Mouse (Mus musculus): ENCODE measurements around the gene Slc9a1. TPM values are rescaled to one million over a fixed set of nuclear protein-coding genes. Genes with fewer than 3 reads are reported as not detected.

Gene Slc9a1
- total RNA-seq, 2 experiments from 2014 or later: 24.1 to 24.4 TPM

- no peak for DNase-seq (ENCODE audit: low spot score in 2 of 2)
These were observed 63.2 kb downstream of the Slc9a1 start for GRCm38 (mm10) chr4:133432560-133433171.

GRCm38 (mm10) chr4:133435921-133436320, 66.4 kb downstream of the Slc9a1 start:
- no peak for DNase-seq (ENCODE audit: low spot score in 2 of 2)

GRCm38 (mm10) chr4:133439460-133440376, 70.2 kb downstream of the Slc9a1 start:
- DNase-seq (ENCODE audit: low spot score in 2 of 2): no peak

GRCm38 (mm10) chr4:133440377-133440795, 70.9 kb downstream of the Slc9a1 start:
- no peak for DNase-seq (ENCODE audit: low spot score in 2 of 2)

DNA sequence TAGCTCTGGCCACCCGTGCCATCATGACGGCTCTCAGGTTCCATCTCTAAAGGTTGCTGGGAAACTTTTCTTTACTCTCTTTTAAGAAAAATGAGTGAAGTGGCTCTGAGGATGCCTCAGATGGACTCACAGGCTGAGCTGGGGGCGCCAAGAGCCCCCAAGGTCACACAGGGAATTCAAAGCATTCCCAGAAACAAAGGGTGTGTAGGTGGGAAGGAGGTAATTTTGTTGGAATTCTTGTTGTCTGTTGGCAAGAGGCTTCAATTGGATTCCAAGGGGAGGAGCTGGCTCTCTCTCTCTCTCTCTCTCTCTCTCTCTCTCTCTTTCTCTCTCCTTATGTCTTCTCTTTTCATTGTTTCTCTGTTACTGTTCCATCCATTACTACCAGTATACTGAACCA, 72.7 kb downstream of the Slc9a1 start:
- no peak for DNase-seq (ENCODE audit: low spot score in 2 of 2)

- no peak for DNase-seq (ENCODE audit: low spot score in 2 of 2)
These were observed 73.6 kb downstream of the Slc9a1 start for GRCm38 (mm10) chr4:133443085-133443484.

- no peak for DNase-seq (ENCODE audit: low spot score in 2 of 2)
These were observed 76.2 kb downstream of the Slc9a1 start for GRCm38 (mm10) chr4:133445727-133446126.

DNA sequence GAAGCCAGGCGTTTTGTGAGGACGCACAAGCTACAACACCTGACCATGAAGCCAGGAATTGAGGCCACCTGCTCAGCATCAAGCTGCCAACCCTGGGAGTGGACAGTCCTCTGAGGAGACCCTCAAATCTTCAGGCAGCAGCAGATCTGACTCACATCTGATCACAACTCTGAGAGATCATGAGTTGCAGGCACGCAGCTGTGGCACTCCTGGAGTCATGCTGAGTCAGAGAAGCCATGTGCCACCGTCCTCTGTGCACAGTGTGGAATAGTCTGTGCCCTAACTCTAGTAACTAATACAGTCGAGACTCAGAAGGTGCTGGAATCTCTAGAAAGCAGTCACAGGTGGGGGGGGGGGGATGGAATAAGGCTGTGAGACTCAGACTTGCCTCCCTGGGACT, 77.9 kb downstream of the Slc9a1 start:
- no peak for DNase-seq (ENCODE audit: low spot score in 2 of 2)

GRCm38 (mm10) chr4:133447967-133448366, 78.5 kb downstream of the Slc9a1 start:
- DNase-seq (ENCODE audit: low spot score in 2 of 2): no peak

DNA sequence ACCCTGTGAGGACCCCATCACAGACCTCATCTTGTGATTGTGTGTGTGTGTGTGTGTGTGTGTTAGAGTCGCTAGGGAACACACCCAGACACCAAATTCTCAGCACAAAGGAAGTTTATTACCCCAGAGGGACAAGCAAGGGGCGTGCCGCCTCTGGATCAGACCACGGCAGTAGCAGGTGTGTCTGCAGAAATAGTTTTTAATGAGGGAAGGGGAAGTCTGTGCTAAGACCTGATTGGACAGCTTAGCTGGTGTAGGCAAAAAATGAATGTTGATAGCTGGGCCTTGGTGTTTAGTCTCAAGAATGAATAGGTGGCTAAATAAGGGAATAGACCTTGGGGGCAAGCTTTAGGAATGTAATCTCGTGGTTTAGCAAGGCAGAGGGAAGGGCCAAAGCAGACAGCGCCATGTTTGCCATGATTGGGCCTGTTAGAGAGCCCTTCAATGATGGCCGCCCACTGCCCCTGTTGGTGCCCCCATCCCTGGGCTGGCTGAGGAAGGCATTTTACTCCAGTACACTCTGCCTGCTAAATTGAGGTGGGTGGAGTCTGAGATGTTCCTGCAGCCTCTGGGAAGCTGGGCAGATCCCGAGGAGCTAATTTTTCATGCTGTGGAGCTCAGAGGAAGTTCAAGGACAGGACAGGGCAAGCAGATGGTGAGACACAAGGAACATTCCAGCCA, 79.3 kb downstream of the Slc9a1 start:
- DNase-seq (ENCODE audit: low spot score in 2 of 2): no peak

GRCm38 (mm10) chr4:133449726-133450125, 80.2 kb downstream of the Slc9a1 start:
- peak in 1 of 2 experiments; percentile 31 for DNase-seq (ENCODE audit: low spot score in 2 of 2)

- DNase-seq (ENCODE audit: low spot score in 2 of 2): peak; percentile 81 to 84
These were observed 82.0 kb downstream of the Slc9a1 start for GRCm38 (mm10) chr4:133451536-133451935.

GRCm38 (mm10) chr4:133452433-133452832, 82.9 kb downstream of the Slc9a1 start:
- no peak for DNase-seq (ENCODE audit: low spot score in 2 of 2)

- no peak for DNase-seq (ENCODE audit: low spot score in 2 of 2)
These were observed 88.5 kb downstream of the Slc9a1 start for GRCm38 (mm10) chr4:133458044-133458443.

- DNase-seq (ENCODE audit: low spot score in 2 of 2): no peak
These were observed 90.5 kb downstream of the Slc9a1 start for GRCm38 (mm10) chr4:133460006-133460405.

DNA sequence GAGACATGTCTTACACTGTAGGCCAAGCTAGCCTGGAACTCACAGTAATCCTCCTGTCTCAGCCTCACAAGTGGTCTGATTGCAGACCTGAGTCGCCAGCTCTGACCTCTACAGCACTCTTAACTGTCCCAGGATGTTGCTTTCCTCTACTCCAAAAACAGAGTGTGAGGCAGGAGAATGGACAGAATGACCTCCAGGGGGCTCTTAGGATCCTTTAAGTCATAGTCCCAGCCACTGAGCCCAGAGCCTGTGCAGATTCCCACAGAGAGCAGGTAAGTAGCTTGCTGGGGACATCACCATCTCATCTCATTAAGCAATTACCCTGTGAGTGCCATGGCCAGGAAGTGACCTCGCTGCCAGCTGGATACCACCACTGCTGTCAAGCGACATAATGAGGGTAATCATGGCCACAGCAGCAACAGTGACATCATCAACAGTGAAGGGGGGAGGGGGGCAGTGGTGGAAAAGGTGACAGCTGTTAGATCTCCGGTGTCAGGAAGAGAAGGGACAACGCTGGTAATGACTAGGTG, 91.4 kb downstream of the Slc9a1 start:
- DNase-seq (ENCODE audit: low spot score in 2 of 2): no peak

DNA sequence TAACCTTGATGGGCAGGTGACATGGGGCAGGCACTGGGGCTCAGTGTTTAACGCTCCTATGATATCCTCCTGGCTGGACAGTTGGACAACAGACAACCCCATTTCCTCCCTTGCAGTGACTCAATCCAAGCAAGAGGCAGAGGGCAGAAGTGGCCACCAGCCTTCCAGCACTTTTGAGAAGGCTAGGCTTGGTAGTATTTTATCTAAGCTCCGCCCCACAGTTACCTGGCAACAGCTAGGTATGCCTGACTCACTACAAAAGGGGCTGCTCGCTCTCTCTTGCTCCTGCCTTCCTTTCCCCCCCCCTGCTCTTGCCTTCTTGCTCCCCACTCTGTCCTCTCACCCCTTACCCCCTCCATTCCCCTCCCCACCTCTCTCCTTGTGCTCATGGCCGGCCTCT, 91.9 kb downstream of the Slc9a1 start:
- no peak for DNase-seq (ENCODE audit: low spot score in 2 of 2)

GRCm38 (mm10) chr4:133463184-133463583, 93.7 kb downstream of the Slc9a1 start:
- no peak for DNase-seq (ENCODE audit: low spot score in 2 of 2)

DNA sequence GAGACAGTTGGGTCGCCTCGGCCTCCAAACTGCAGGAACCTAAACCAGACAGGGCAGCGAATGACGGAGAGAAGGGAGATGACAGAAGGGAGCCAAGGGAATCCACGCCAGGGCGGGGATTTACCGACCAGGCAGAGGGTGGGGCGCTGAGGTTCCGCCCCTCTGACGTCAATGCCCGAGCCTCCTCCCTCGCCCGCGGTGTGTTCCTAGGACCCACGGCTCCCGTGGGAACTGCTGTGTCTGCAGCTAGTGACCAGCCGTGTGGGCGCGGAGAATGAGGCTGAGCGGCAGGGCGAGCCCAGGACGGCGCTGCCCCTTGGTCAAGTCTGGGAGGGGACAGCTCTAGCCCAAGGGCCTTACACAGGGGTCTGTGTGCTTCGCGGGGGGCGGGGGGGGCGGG, 98.6 kb downstream of the Slc9a1 start:
- peak; percentile 53 to 73 for DNase-seq (ENCODE audit: low spot score in 2 of 2)

- DNase-seq (ENCODE audit: low spot score in 2 of 2): no peak
These were observed 99.6 kb downstream of the Slc9a1 start for GRCm38 (mm10) chr4:133469122-133469521.

GRCm38 (mm10) chr4:133471135-133471821, 101.8 kb downstream of the Slc9a1 start:
- DNase-seq (ENCODE audit: low spot score in 2 of 2): no peak
